In the genomic region with DNA sequence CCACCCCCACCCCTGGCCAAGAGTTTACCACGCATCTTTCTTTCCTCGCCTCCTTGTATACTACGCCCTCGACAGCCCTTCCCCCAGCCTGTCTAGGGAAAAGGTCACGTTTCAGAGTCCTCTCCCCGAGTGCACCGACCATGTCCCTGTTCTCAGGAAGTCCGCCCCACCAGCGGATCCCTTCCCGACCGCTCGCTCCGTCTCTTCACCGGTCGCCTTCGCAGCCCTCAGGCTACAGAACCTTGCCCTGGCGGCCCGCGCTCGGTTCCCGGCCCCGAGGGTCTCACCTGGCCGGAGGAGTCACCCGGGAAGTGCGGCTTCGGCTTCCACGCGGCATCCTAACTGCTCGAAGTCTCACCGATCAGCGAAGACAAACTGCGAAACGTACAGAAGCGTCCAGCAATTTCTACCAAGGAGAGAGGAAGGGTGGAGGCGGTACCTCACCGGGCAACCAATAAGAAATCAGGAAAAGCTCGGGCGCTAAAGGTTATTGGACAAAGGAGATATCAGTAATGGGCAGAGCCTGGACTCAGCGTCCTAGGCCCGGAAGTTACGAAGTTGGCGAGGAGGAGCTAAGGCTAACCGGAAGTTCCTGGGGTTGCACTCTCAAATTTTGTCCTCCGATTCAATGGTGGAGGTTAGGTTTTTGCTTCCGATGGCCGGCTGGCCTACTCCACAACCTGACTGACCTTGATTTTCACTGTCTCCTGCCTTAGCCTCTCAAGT, we compare ENCODE assay signal across 7 mouse cellular contexts. TPM values are rescaled to one million over a fixed set of nuclear protein-coding genes. Genes with fewer than 3 reads are reported as not detected.
A peak's percentile ranks its signal among the peaks of the same experiment; 100 is the strongest.
DNase-seq lines count a peak whose midpoint lies in the region; ATAC-seq lines count a peak whose summit lies in the region.

TSS of gene Chchd2 (minus strand) at position 560 of the 726 bp plus-strand sequence.

- H3K4me1 ChIP-seq in embryonic facial prominence, embryonic 12.5 days: peaks cover 11% of the 10 kb centered on the region
- H3K4me1 ChIP-seq in limb, embryonic 11.5 days (ENCODE audit: control insufficient read depth, insufficient read depth, low read length): no peaks in the 10 kb centered on the region
- peaks cover 12% of the 10 kb centered on the region; the same call in 1 of the 2 replicates for H3K4me1 ChIP-seq in midbrain, embryonic 14.5 days (ENCODE audit: control insufficient read depth, insufficient read depth, low read length)

- WGBS in embryonic facial prominence, embryonic 12.5 days: under 1% methylated on average over 46 of the region's 46 CpGs
- WGBS in limb, embryonic 11.5 days: under 1% methylated on average over 46 of the region's 46 CpGs
- under 1% methylated on average over 46 of the region's 46 CpGs for WGBS in midbrain, embryonic 14.5 days

- peak within 1 kb of the TSS; percentile 92 for H3K27ac ChIP-seq in embryonic facial prominence, embryonic 12.5 days
- peak within 1 kb of the TSS; percentile 72 for H3K27ac ChIP-seq in limb, embryonic 11.5 days (replicated peaks; ENCODE audit: low read depth, low read length)
- peak within 1 kb of the TSS; percentile 92 for H3K27ac ChIP-seq in midbrain, embryonic 14.5 days (replicated peaks; ENCODE audit: low read depth, low read length)

- H3K4me2 ChIP-seq in embryonic facial prominence, embryonic 12.5 days (replicated peaks): peak within 1 kb of the TSS; percentile 89
- peak within 1 kb of the TSS; percentile 74 for H3K4me2 ChIP-seq in limb, embryonic 11.5 days (ENCODE audit: low read depth, severe bottlenecking)
- peak within 1 kb of the TSS; percentile 94 for H3K4me2 ChIP-seq in midbrain, embryonic 14.5 days (ENCODE audit: low read length)

- peak; percentile 97 for ATAC-seq in embryonic facial prominence, embryonic 12.5 days (ENCODE audit: insufficient number of reproducible peaks, insufficient read depth, low FRiP score, low TSS enrichment)
- peak; percentile 98 for ATAC-seq in limb, embryonic 11.5 days (ENCODE audit: insufficient number of reproducible peaks, low FRiP score, low TSS enrichment, low read depth)
- ATAC-seq in midbrain, embryonic 14.5 days (ENCODE audit: low FRiP score, low TSS enrichment): peak; percentile 99

- H3K4me3 ChIP-seq in embryonic facial prominence, embryonic 12.5 days: peak within 1 kb of the TSS; percentile 90
- peak within 1 kb of the TSS; percentile 68 for H3K4me3 ChIP-seq in limb, embryonic 11.5 days (ENCODE audit: low read depth, low read length)
- peak within 1 kb of the TSS; percentile 73 for H3K4me3 ChIP-seq in midbrain, embryonic 14.5 days (replicated peaks; ENCODE audit: low read depth, low read length)

- peaks cover 19% of the 10 kb centered on the region for H3K36me3 ChIP-seq in embryonic facial prominence, embryonic 12.5 days
- H3K36me3 ChIP-seq in limb, embryonic 11.5 days (ENCODE audit: control insufficient read depth, insufficient read depth, low read length): peaks cover 8% of the 10 kb centered on the region
- H3K36me3 ChIP-seq in midbrain, embryonic 14.5 days (ENCODE audit: control insufficient read depth, insufficient read depth, low read length): peaks cover 18% of the 10 kb centered on the region

- H3K27me3 ChIP-seq in embryonic facial prominence, embryonic 12.5 days: no peaks in the 10 kb centered on the region
- H3K27me3 ChIP-seq in limb, embryonic 11.5 days (ENCODE audit: control insufficient read depth, insufficient read depth, low read length): no peaks in the 10 kb centered on the region
- no peaks in the 10 kb centered on the region for H3K27me3 ChIP-seq in midbrain, embryonic 14.5 days (ENCODE audit: control insufficient read depth, insufficient read depth, low read length)

- H3K9me3 ChIP-seq in embryonic facial prominence, embryonic 12.5 days: no peaks in the 10 kb centered on the region
- no peaks in the 10 kb centered on the region for H3K9me3 ChIP-seq in limb, embryonic 11.5 days (ENCODE audit: control insufficient read depth, low read length)
- H3K9me3 ChIP-seq in midbrain, embryonic 14.5 days (ENCODE audit: control insufficient read depth, low read length): no peaks in the 10 kb centered on the region

- peak; percentile 84 for DNase-seq in adrenal gland, postnatal 25 days
- peak; percentile 100 for DNase-seq in heart, adult 11 months
- DNase-seq in kidney, adult 18-20 months: peak; percentile 95
- peak; percentile 93 for DNase-seq in limb, embryonic 11.5 days (ENCODE audit: low spot score)
- peak; percentile 98 for DNase-seq in midbrain, embryonic 14.5 days
- peak; percentile 81 for DNase-seq in spleen, adult 18-20 months

- peak within 1 kb of the TSS; percentile 95 for H3K9ac ChIP-seq in embryonic facial prominence, embryonic 12.5 days
- peak within 1 kb of the TSS; percentile 78 for H3K9ac ChIP-seq in limb, embryonic 11.5 days (ENCODE audit: low read length)
- H3K9ac ChIP-seq in midbrain, embryonic 14.5 days (replicated peaks; ENCODE audit: low read length): peak within 1 kb of the TSS; percentile 77

RNA-seq across cellular contexts. Expression of gene Chchd2, which starts in this region (rescaled TPM):
- 798 and 898 TPM in 2 replicates for total RNA-seq in adrenal gland, postnatal 25 days (2021)
- polyA plus RNA-seq in embryonic facial prominence, embryonic 12.5 days (2016; fragmentation: Nextera tagmentation; extraction: Ambion mirVana): 862 and 908 TPM in 2 replicates
- 1,116 and 1,187 TPM in 2 replicates for polyA plus RNA-seq in limb, embryonic 11.5 days (2014; fragmentation: Nextera tagmentation; extraction: Ambion mirVana)
- 748 and 816 TPM in 2 replicates for polyA plus RNA-seq in midbrain, embryonic 14.5 days (2014; fragmentation: Nextera tagmentation; extraction: Ambion mirVana)

Comparison
In these comparisons a context has a peak if more than half of its experiments do, and no peak if none do; other contexts are left out.
1. Peak in every context shown above with its lines: DNase-seq, ATAC-seq, H3K4me3 ChIP-seq and H3K27ac ChIP-seq.